Mouse (Mus musculus): ENCODE measurements at regions not wholly inside any gene's neighbourhood (a gene's known extent, or its start where the extent isn't known, plus 50 kb on each side); places are given as distances from the start of the nearest gene placed in this dataset.
A peak's percentile ranks its signal among the peaks of the same experiment; 100 is the strongest.

- DNase-seq (ENCODE audit: low read depth, low spot score) = no peak
- Histone ChIP-seq H3K4me1 (ENCODE audit: control insufficient read depth in 2 of 2, insufficient read depth in 2 of 2, low read length in 2 of 2, poor library complexity in 1 of 2) (no peaks in the 10 kb centered on the region), H3K27ac (ENCODE audit: insufficient read depth, low read depth, low read length, poor library complexity, severe bottlenecking) (no peak overlapping the region), H3K9ac (ENCODE audit: insufficient read depth, low read depth, low read length, poor library complexity, severe bottlenecking) (no peak overlapping the region), H3K4me3 (ENCODE audit: insufficient read depth in 1 of 2, low read depth in 1 of 2, low read length in 2 of 2, poor library complexity in 1 of 2, severe bottlenecking in 1 of 2) (no peak overlapping the region), H3K36me3 (ENCODE audit: control insufficient read depth, insufficient read depth, low read length, poor library complexity, severe bottlenecking) (no peaks in the 10 kb centered on the region), H3K9me3 (ENCODE audit: control insufficient read depth, insufficient read depth, low read depth, low read length) (no peaks in the 10 kb centered on the region)
- TF ChIP-seq HCFC1 (IDR thresholded peaks at IDR 0.05; ENCODE audit: borderline replicate concordance, insufficient read depth, low read length) (no peak), MAFK (IDR thresholded peaks at IDR 0.05; ENCODE audit: insufficient read depth, low read depth, low read length) (no peak), ZC3H11A (IDR thresholded peaks at IDR 0.05; ENCODE audit: borderline replicate concordance, low read depth, low read length) (no peak), ZNF384 (IDR thresholded peaks at IDR 0.05; ENCODE audit: low read depth, low read length) (no peak), CHD2 (IDR thresholded peaks at IDR 0.05; ENCODE audit: low read depth, low read length) (no peak)
- in situ Hi-C loops (cut with MboI; ENCODE audit: low sequenced_read_pairs in 2 of 2, unreplicated experiment in 2 of 2) = no loop called here
Observed at GRCm38 (mm10) chr10:122545029-122545428, 96.7 kb downstream of the Avpr1a start.

- DNase-seq (ENCODE audit: low read depth, low spot score) = no peak
- in situ Hi-C loops (cut with MboI; ENCODE audit: low sequenced_read_pairs in 2 of 2, unreplicated experiment in 2 of 2) = loop anchor here in 1 of 2 experiments (25.0 kb wide), 1 partner anchor 536 kb away; the partner anchor contains the start of gene Mon2
- Histone ChIP-seq H3K9me3 (ENCODE audit: control insufficient read depth, insufficient read depth, low read depth, low read length) (no peaks in the 10 kb centered on the region), H3K4me1 (ENCODE audit: control insufficient read depth in 2 of 2, insufficient read depth in 2 of 2, low read length in 2 of 2, poor library complexity in 1 of 2) (no peaks in the 10 kb centered on the region), H3K4me3 (ENCODE audit: insufficient read depth in 1 of 2, low read depth in 1 of 2, low read length in 2 of 2, poor library complexity in 1 of 2, severe bottlenecking in 1 of 2) (no peak overlapping the region), H3K27ac (ENCODE audit: insufficient read depth, low read depth, low read length, poor library complexity, severe bottlenecking) (no peak overlapping the region), H3K36me3 (ENCODE audit: control insufficient read depth, insufficient read depth, low read length, poor library complexity, severe bottlenecking) (no peaks in the 10 kb centered on the region), H3K9ac (ENCODE audit: insufficient read depth, low read depth, low read length, poor library complexity, severe bottlenecking) (no peak overlapping the region)
- no peak for TF ChIP-seq ZC3H11A (IDR thresholded peaks at IDR 0.05; ENCODE audit: borderline replicate concordance, low read depth, low read length)
- TF ChIP-seq MAFK (IDR thresholded peaks at IDR 0.05; ENCODE audit: insufficient read depth, low read depth, low read length) = no peak
- no peak for TF ChIP-seq ZNF384 (IDR thresholded peaks at IDR 0.05; ENCODE audit: low read depth, low read length)
- no peak for TF ChIP-seq HCFC1 (IDR thresholded peaks at IDR 0.05; ENCODE audit: borderline replicate concordance, insufficient read depth, low read length)
- no peak for TF ChIP-seq CHD2 (IDR thresholded peaks at IDR 0.05; ENCODE audit: low read depth, low read length)
Observed at GRCm38 (mm10) chr10:122551586-122551985, 103.3 kb downstream of the Avpr1a start.

- in situ Hi-C loops (cut with MboI; ENCODE audit: low sequenced_read_pairs in 2 of 2, unreplicated experiment in 2 of 2) = loop anchor here in 1 of 2 experiments (25.0 kb wide), 1 partner anchor 534 kb away; the partner anchor contains the start of gene Mon2
- Histone ChIP-seq H3K36me3 (ENCODE audit: control insufficient read depth, insufficient read depth, low read length, poor library complexity, severe bottlenecking) (no peaks in the 10 kb centered on the region), H3K9me3 (ENCODE audit: control insufficient read depth, insufficient read depth, low read depth, low read length) (no peaks in the 10 kb centered on the region), H3K27ac (ENCODE audit: insufficient read depth, low read depth, low read length, poor library complexity, severe bottlenecking) (no peak overlapping the region), H3K4me3 (ENCODE audit: insufficient read depth in 1 of 2, low read depth in 1 of 2, low read length in 2 of 2, poor library complexity in 1 of 2, severe bottlenecking in 1 of 2) (no peak overlapping the region), H3K9ac (ENCODE audit: insufficient read depth, low read depth, low read length, poor library complexity, severe bottlenecking) (no peak overlapping the region), H3K4me1 (ENCODE audit: control insufficient read depth in 2 of 2, insufficient read depth in 2 of 2, low read length in 2 of 2, poor library complexity in 1 of 2) (no peaks in the 10 kb centered on the region)
- TF ChIP-seq ZC3H11A (IDR thresholded peaks at IDR 0.05; ENCODE audit: borderline replicate concordance, low read depth, low read length) (peak; percentile 59; the same call in 1 of the 2 replicates), MAFK (IDR thresholded peaks at IDR 0.05; ENCODE audit: insufficient read depth, low read depth, low read length) (no peak)
- DNase-seq (ENCODE audit: low read depth, low spot score) = peak; percentile 40
Observed at GRCm38 (mm10) chr10:122553124-122553822, 105.0 kb downstream of the Avpr1a start.

- H3K9ac ChIP-seq (ENCODE audit: insufficient read depth, low read depth, low read length, poor library complexity, severe bottlenecking) = no peak overlapping the region
- no peak overlapping the region for H3K27ac ChIP-seq (ENCODE audit: insufficient read depth, low read depth, low read length, poor library complexity, severe bottlenecking)
- no peaks in the 10 kb centered on the region for H3K36me3 ChIP-seq (ENCODE audit: control insufficient read depth, insufficient read depth, low read length, poor library complexity, severe bottlenecking)
- no peaks in the 10 kb centered on the region for H3K4me1 ChIP-seq (ENCODE audit: control insufficient read depth in 2 of 2, insufficient read depth in 2 of 2, low read length in 2 of 2, poor library complexity in 1 of 2)
- no peak for TF ChIP-seq CHD2 (IDR thresholded peaks at IDR 0.05; ENCODE audit: low read depth, low read length)
- no peaks in the 10 kb centered on the region for H3K9me3 ChIP-seq (ENCODE audit: control insufficient read depth, insufficient read depth, low read depth, low read length)
- DNase-seq (ENCODE audit: low read depth, low spot score) = no peak
- H3K4me3 ChIP-seq (ENCODE audit: insufficient read depth in 1 of 2, low read depth in 1 of 2, low read length in 2 of 2, poor library complexity in 1 of 2, severe bottlenecking in 1 of 2) = no peak overlapping the region
- in situ Hi-C loops (cut with MboI; ENCODE audit: low sequenced_read_pairs in 2 of 2, unreplicated experiment in 2 of 2) = loop anchor here in 1 of 2 experiments (25.0 kb wide), 1 partner anchor 533 kb away; the partner anchor contains the start of gene Mon2
Observed at GRCm38 (mm10) chr10:122553851-122554250, 105.6 kb downstream of the Avpr1a start.

- Histone ChIP-seq H3K27ac (ENCODE audit: insufficient read depth, low read depth, low read length, poor library complexity, severe bottlenecking) (no peak overlapping the region), H3K36me3 (ENCODE audit: control insufficient read depth, insufficient read depth, low read length, poor library complexity, severe bottlenecking) (no peaks in the 10 kb centered on the region), H3K9me3 (ENCODE audit: control insufficient read depth, insufficient read depth, low read depth, low read length) (no peaks in the 10 kb centered on the region), H3K4me3 (ENCODE audit: insufficient read depth in 1 of 2, low read depth in 1 of 2, low read length in 2 of 2, poor library complexity in 1 of 2, severe bottlenecking in 1 of 2) (no peak overlapping the region), H3K9ac (ENCODE audit: insufficient read depth, low read depth, low read length, poor library complexity, severe bottlenecking) (no peak overlapping the region), H3K4me1 (ENCODE audit: control insufficient read depth in 2 of 2, insufficient read depth in 2 of 2, low read length in 2 of 2, poor library complexity in 1 of 2) (no peaks in the 10 kb centered on the region)
- DNase-seq (ENCODE audit: low read depth, low spot score) = no peak
- TF ChIP-seq CHD2 (IDR thresholded peaks at IDR 0.05; ENCODE audit: low read depth, low read length) (no peak), ZC3H11A (IDR thresholded peaks at IDR 0.05; ENCODE audit: borderline replicate concordance, low read depth, low read length) (no peak), MAFK (IDR thresholded peaks at IDR 0.05; ENCODE audit: insufficient read depth, low read depth, low read length) (no peak), ZNF384 (IDR thresholded peaks at IDR 0.05; ENCODE audit: low read depth, low read length) (no peak), HCFC1 (IDR thresholded peaks at IDR 0.05; ENCODE audit: borderline replicate concordance, insufficient read depth, low read length) (no peak)
- in situ Hi-C loops (cut with MboI; ENCODE audit: low sequenced_read_pairs in 2 of 2, unreplicated experiment in 2 of 2) = loop anchor here in 1 of 2 experiments (25.0 kb wide), 1 partner anchor 529 kb away; the partner anchor contains the start of gene Mon2
Observed at GRCm38 (mm10) chr10:122558660-122559059, 110.4 kb downstream of the Avpr1a start.

Data from ES-E14 (cell line).